Mouse (Mus musculus): ENCODE results near the gene Syde1. TPM values are rescaled to one million over a fixed set of nuclear protein-coding genes. Genes with fewer than 3 reads are reported as not detected.

Syde1 gene
- polyA plus RNA-seq, 1 experiment from 2014 or later = 4.2 TPM

DNA sequence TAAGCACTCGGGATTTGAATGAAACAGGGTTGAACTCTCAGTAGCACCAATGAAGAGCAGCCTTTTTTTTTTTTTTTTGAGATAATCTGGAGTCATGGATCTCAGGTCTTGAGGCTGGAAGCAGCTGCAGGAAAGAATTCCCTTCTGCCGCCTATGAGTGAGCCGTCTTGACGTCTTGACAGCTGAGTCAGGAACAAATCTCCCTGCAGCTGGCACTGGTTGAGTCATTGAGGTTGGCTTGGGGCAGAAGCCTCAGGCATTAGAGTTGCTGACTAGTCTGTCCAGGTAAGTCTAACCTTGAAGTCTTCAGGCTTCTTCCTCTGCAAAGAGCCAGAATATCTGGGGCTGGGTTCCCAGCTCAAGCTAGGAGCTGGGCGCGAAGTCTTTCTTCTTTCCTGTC is 2.4 kb upstream of the Syde1 start:
- Histone ChIP-seq H3K4me2 (replicated peaks) (no peak overlapping the region), H3K36me3 (replicated peaks; ENCODE audit: control insufficient read depth, insufficient read depth) (no peaks in the 10 kb centered on the region; the same call in 1 of the 2 replicates), H3K9me3 (ENCODE audit: control insufficient read depth, low read length) (no peaks in the 10 kb centered on the region), H3K27me3 (ENCODE audit: control insufficient read depth, insufficient read depth, low read length) (0 out of 2 replicates have a peak, but pooled peaks cover 3% of the 10 kb centered on the region), H3K9ac (no peak overlapping the region), H3K27ac (no peak overlapping the region), H3K4me1 (replicated peaks; ENCODE audit: control insufficient read depth, insufficient read depth, low read length) (no peaks in the 10 kb centered on the region), H3K4me3 (replicated peaks; ENCODE audit: low read length) (no peak overlapping the region)
- 85% methylated on average over 6 of the region's 6 CpGs for WGBS
- DNase-seq (ENCODE audit: low spot score) (no peak), ATAC-seq (ENCODE audit: low FRiP score) (no peak)

DNA sequence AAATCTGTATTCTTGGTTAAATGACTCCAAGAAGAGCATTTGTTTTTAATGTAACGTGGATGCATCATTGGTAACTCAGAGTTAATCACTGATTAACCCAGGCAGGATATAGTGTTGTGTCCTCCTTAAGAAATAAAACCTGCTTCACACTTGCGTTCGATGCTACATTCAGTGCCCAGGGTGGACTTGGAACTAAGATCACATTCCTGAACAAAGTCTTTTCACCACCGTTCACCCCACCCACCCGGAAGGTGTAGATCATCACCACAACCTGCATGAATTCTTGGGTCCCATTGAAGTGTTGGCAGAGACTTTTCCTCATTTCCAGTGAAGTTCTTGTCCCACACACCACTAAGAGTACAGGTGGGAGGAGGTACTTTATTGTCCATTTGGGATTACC is 2.0 kb upstream of the Syde1 start:
- Histone ChIP-seq H3K9me3 (ENCODE audit: control insufficient read depth, low read length) (no peaks in the 10 kb centered on the region), H3K4me3 (replicated peaks; ENCODE audit: low read length) (no peak overlapping the region), H3K27me3 (ENCODE audit: control insufficient read depth, insufficient read depth, low read length) (0 out of 2 replicates have a peak, but pooled peaks cover 3% of the 10 kb centered on the region), H3K27ac (no peak overlapping the region), H3K9ac (no peak overlapping the region), H3K4me2 (replicated peaks) (no peak overlapping the region), H3K4me1 (replicated peaks; ENCODE audit: control insufficient read depth, insufficient read depth, low read length) (no peaks in the 10 kb centered on the region), H3K36me3 (replicated peaks; ENCODE audit: control insufficient read depth, insufficient read depth) (no peaks in the 10 kb centered on the region; the same call in 1 of the 2 replicates)
- ATAC-seq (ENCODE audit: low FRiP score) = no peak
- WGBS = 94% methylated on average over 5 of the region's 5 CpGs
- DNase-seq (ENCODE audit: low spot score) = no peak

DNA sequence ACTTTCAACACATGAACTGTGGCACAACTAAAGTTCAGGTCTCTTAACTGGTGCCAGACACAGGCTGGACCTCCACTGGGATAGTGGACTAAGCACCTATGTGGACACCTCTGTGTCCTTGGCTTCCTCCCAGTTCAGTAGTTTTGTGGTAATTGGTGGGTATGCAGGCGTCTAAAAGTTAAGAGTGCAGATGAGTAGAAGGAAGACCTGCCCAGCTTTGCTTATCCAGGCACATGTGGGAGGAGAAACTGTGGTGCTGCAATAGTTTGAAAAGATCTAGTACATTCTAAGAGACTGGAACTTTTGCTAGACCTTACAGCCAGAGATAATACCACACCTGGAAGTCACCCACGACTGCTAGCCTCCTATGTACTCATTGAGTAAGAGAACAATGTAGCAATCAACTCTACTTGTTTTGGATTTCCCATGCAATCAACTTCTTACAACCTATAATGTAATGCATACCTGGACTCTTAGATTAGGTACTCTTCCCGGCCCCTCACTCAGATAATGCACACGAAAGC is 1.2 kb upstream of the Syde1 start:
- H3K9ac ChIP-seq = no peak overlapping the region

DNA sequence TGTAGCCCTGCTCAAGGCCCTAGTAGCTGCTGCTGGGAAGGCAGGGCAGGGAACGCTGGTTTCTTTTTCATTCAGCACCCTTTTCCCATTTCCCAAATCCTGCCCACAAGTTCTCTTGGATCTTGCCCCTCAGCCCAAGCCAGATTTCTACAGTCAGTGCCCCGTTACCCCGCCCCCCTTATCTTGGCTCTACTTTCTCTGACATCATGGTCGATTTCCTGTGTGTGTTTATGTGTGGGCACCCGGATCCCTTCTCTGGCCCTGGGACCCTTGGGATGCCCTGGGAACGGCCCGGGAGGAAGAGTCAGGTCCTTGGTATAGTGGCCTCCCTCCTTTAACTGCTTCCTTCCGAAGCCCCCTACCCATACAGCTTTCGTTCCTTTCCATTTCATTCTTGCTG is 1.0 kb downstream of the Syde1 start:
- 43% methylated on average over 9 of the region's 9 CpGs for WGBS
- peaks cover 12% of the 10 kb centered on the region for H3K36me3 ChIP-seq (replicated peaks; ENCODE audit: control insufficient read depth, insufficient read depth)
- DNase-seq (ENCODE audit: low spot score) (no peak), ATAC-seq (ENCODE audit: low FRiP score) (0 out of 2 replicates have a peak, but pooled peaks have one; percentile 14)
- peak overlapping the region; percentile 58 for H3K4me2 ChIP-seq (replicated peaks)
- H3K4me3 ChIP-seq (replicated peaks; ENCODE audit: low read length) = peak overlapping the region; percentile 37
- H3K27ac ChIP-seq = no peak overlapping the region
- 0 out of 2 replicates have a peak, but pooled peaks cover 3% of the 10 kb centered on the region for H3K27me3 ChIP-seq (ENCODE audit: control insufficient read depth, insufficient read depth, low read length)
- H3K9me3 ChIP-seq (ENCODE audit: control insufficient read depth, low read length) = no peaks in the 10 kb centered on the region
- H3K4me1 ChIP-seq (replicated peaks; ENCODE audit: control insufficient read depth, insufficient read depth, low read length) = no peaks in the 10 kb centered on the region
- peak overlapping the region; percentile 57 for H3K9ac ChIP-seq

More for the DNA sequence above, 1.2 kb upstream of the Syde1 start:
- WGBS = 92% methylated on average over 4 of the region's 4 CpGs
- ATAC-seq (ENCODE audit: low FRiP score) (no peak), DNase-seq (ENCODE audit: low spot score) (no peak)
- Histone ChIP-seq H3K36me3 (replicated peaks; ENCODE audit: control insufficient read depth, insufficient read depth) (no peaks in the 10 kb centered on the region; the same call in 1 of the 2 replicates), H3K4me1 (replicated peaks; ENCODE audit: control insufficient read depth, insufficient read depth, low read length) (no peaks in the 10 kb centered on the region), H3K27ac (no peak overlapping the region), H3K4me2 (replicated peaks) (no peak overlapping the region), H3K4me3 (replicated peaks; ENCODE audit: low read length) (no peak overlapping the region), H3K9me3 (ENCODE audit: control insufficient read depth, low read length) (no peaks in the 10 kb centered on the region), H3K27me3 (ENCODE audit: control insufficient read depth, insufficient read depth, low read length) (0 out of 2 replicates have a peak, but pooled peaks cover 3% of the 10 kb centered on the region)

DNA sequence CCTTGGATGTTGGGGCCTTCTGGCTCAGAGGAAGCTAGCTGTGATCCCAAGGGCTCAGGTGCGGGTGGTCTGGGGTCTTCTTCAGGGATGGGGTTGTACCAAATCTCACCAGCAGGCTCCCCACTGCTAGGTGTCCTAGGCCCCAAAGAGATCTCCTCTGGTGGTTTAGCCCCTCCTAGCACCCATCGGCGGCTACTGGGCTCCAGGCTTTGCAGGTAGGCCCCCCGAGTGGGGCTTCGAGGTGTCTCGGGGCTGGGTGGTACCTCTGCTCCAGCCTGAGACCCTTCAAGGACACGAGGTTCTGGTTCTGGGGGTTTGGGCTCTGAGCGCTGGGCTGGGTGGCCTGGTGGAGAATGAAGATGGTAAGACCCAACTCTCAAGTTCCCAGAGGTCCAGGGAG is 1.9 kb downstream of the Syde1 start:
- Histone ChIP-seq H3K4me1 (replicated peaks; ENCODE audit: control insufficient read depth, insufficient read depth, low read length) (no peaks in the 10 kb centered on the region), H3K9ac (no peak overlapping the region), H3K36me3 (replicated peaks; ENCODE audit: control insufficient read depth, insufficient read depth) (peaks cover 12% of the 10 kb centered on the region), H3K4me2 (replicated peaks) (no peak overlapping the region), H3K27ac (no peak overlapping the region), H3K9me3 (ENCODE audit: control insufficient read depth, low read length) (no peaks in the 10 kb centered on the region), H3K4me3 (replicated peaks; ENCODE audit: low read length) (no peak overlapping the region), H3K27me3 (ENCODE audit: control insufficient read depth, insufficient read depth, low read length) (0 out of 2 replicates have a peak, but pooled peaks cover 3% of the 10 kb centered on the region)
- ATAC-seq (ENCODE audit: low FRiP score) (no peak), DNase-seq (ENCODE audit: low spot score) (no peak)
- WGBS = 96% methylated on average over 8 of the region's 8 CpGs

DNA sequence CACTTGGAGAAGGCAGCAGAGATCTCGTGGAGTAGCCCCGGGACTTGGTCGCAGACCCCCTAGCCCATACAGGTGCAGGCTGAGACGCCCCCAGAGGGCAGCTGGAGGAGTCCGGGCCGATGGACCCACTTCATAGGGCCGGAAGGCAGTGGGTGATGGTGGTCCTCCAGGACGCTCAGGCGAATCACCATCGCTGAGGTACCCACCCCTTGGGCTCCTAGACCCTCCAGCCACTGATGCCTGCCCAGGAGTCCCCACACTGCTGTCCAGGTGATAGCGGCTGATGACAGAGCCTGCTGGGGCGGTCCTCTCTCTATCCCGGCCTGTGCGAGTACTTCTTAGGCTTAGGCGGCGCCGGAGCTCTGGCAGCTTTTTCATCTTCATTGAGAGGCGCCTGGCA is 2.5 kb downstream of the Syde1 start:
- Histone ChIP-seq H3K27me3 (ENCODE audit: control insufficient read depth, insufficient read depth, low read length) (0 out of 2 replicates have a peak, but pooled peaks cover 3% of the 10 kb centered on the region), H3K27ac (no peak overlapping the region), H3K4me2 (replicated peaks) (no peak overlapping the region), H3K9ac (no peak overlapping the region), H3K36me3 (replicated peaks; ENCODE audit: control insufficient read depth, insufficient read depth) (peaks cover 18% of the 10 kb centered on the region), H3K4me1 (replicated peaks; ENCODE audit: control insufficient read depth, insufficient read depth, low read length) (no peaks in the 10 kb centered on the region), H3K4me3 (replicated peaks; ENCODE audit: low read length) (no peak overlapping the region), H3K9me3 (ENCODE audit: control insufficient read depth, low read length) (no peaks in the 10 kb centered on the region)
- 98% methylated on average over 18 of the region's 18 CpGs for WGBS
- DNase-seq (ENCODE audit: low spot score) = no peak
- no peak for ATAC-seq (ENCODE audit: low FRiP score)

DNA sequence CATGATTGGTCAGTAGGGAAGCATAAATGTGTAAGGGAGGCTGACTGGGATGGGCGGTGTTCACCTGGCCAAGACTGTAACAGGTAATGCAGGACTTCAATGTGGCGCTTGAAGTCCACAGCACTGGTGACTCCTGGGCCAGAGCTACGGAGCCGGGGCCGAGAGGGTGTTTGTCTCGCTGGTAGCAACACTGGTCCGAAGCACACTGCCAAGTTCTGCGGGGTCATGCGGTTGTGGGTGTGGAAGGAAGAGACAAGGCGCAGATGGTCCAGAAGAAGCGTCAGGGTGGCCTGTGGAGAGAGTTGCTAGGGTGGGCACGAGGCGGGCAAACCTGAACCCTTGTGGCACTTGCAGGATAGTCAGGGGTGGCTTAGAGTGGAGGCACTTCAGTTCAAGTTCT is 5.7 kb downstream of the Syde1 start:
- no peak for DNase-seq (ENCODE audit: low spot score)

DNA sequence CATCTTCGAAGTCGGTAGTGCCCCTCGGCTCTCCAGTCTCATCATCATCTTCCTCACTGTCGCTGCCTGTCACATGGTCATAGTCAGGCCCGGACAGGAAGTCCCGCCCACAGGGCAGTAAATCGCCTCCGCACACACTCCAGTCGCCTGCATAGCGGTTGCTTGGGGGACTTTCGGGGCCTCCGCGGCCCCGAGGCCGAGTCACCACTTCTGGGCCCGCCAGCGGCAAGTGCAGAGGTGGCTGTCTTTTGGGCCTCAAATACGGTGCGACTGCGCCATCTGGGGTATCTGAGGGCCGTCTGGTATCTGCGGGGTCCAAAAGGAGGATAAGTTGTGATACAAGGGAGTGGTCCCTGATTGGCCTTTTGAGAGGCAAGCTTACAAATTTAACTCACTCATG is 6.2 kb downstream of the Syde1 start:
- no peaks in the 10 kb centered on the region for H3K9me3 ChIP-seq (ENCODE audit: control insufficient read depth, low read length)
- DNase-seq (ENCODE audit: low spot score) (no peak), ATAC-seq (ENCODE audit: low FRiP score) (no peak)
- WGBS = 90% methylated on average over 22 of the region's 22 CpGs
- no peaks in the 10 kb centered on the region for H3K4me1 ChIP-seq (replicated peaks; ENCODE audit: control insufficient read depth, insufficient read depth, low read length)
- peaks cover 50% of the 10 kb centered on the region for H3K36me3 ChIP-seq (replicated peaks; ENCODE audit: control insufficient read depth, insufficient read depth)
- H3K27me3 ChIP-seq (ENCODE audit: control insufficient read depth, insufficient read depth, low read length) = no peaks in the 10 kb centered on the region
- no peak overlapping the region for H3K4me3 ChIP-seq (replicated peaks; ENCODE audit: low read length)
- H3K27ac ChIP-seq = no peak overlapping the region
- H3K4me2 ChIP-seq (replicated peaks) = no peak overlapping the region
- H3K9ac ChIP-seq = no peak overlapping the region

More for the DNA sequence above, 5.7 kb downstream of the Syde1 start:
- Histone ChIP-seq H3K9me3 (ENCODE audit: control insufficient read depth, low read length) (no peaks in the 10 kb centered on the region), H3K4me1 (replicated peaks; ENCODE audit: control insufficient read depth, insufficient read depth, low read length) (no peaks in the 10 kb centered on the region), H3K9ac (no peak overlapping the region), H3K27ac (no peak overlapping the region), H3K4me2 (replicated peaks) (no peak overlapping the region), H3K36me3 (replicated peaks; ENCODE audit: control insufficient read depth, insufficient read depth) (peaks cover 46% of the 10 kb centered on the region), H3K4me3 (replicated peaks; ENCODE audit: low read length) (no peak overlapping the region), H3K27me3 (ENCODE audit: control insufficient read depth, insufficient read depth, low read length) (no peaks in the 10 kb centered on the region)
- no peak for ATAC-seq (ENCODE audit: low FRiP score)
- WGBS = 95% methylated on average over 13 of the region's 13 CpGs

DNA sequence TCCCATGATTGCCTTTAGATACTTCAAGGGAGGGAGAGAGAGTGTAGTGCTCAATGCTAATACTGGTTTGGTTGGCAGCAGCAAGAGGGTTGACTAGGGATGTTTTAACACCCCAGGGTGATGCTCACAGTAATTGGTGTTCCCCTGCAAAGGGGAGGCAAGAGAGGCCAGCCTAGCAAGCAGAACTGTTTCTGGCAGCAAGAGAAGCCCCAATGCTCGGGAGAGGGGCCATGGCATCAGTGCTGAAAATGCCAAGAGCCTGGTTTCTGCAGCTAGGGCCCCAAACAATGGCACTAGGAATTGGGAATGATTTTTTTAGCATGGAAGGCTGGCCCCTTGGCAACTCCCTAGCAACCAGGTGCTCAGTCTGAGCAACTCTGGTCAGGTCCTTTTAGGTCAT is 6.8 kb downstream of the Syde1 start:
- H3K9ac ChIP-seq = no peak overlapping the region
- ATAC-seq (ENCODE audit: low FRiP score) (no peak), DNase-seq (ENCODE audit: low spot score) (no peak)
- no peaks in the 10 kb centered on the region for H3K27me3 ChIP-seq (ENCODE audit: control insufficient read depth, insufficient read depth, low read length)
- no peaks in the 10 kb centered on the region for H3K4me1 ChIP-seq (replicated peaks; ENCODE audit: control insufficient read depth, insufficient read depth, low read length)
- no peak overlapping the region for H3K4me2 ChIP-seq (replicated peaks)
- peaks cover 56% of the 10 kb centered on the region for H3K36me3 ChIP-seq (replicated peaks; ENCODE audit: control insufficient read depth, insufficient read depth)
- 72% methylated on average over 1 of the region's 1 CpGs for WGBS
- H3K4me3 ChIP-seq (replicated peaks; ENCODE audit: low read length) = no peak overlapping the region
- H3K9me3 ChIP-seq (ENCODE audit: control insufficient read depth, low read length) = no peaks in the 10 kb centered on the region
- no peak overlapping the region for H3K27ac ChIP-seq

DNA sequence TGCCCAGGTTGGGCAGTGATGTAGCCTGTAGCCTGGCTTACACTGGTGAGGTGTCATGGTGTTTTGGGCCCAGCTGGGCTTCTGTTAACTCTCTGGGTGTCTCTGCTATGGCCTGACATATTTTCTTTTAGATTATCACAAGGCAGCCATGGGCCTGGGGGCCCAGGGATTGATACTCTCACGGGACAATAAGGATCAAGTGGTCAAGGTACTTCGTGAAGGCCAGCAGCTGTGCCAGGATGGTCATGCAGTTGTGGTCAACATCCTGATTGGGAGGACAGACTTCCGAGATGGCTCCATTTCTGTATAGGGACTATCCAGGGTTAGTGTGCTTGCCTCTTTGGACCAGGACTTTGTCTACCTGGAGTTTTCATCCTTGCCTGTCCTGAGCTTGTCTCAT is 7.8 kb downstream of the Syde1 start:
- no peaks in the 10 kb centered on the region for H3K9me3 ChIP-seq (ENCODE audit: control insufficient read depth, low read length)
- H3K36me3 ChIP-seq (replicated peaks; ENCODE audit: control insufficient read depth, insufficient read depth) = peaks cover 67% of the 10 kb centered on the region
- WGBS = 84% methylated on average over 3 of the region's 3 CpGs
- H3K4me2 ChIP-seq (replicated peaks) = no peak overlapping the region
- H3K9ac ChIP-seq = no peak overlapping the region
- DNase-seq (ENCODE audit: low spot score) (no peak), ATAC-seq (ENCODE audit: low FRiP score) (no peak)
- H3K4me3 ChIP-seq (replicated peaks; ENCODE audit: low read length) = no peak overlapping the region
- no peaks in the 10 kb centered on the region for H3K27me3 ChIP-seq (ENCODE audit: control insufficient read depth, insufficient read depth, low read length)
- no peaks in the 10 kb centered on the region for H3K4me1 ChIP-seq (replicated peaks; ENCODE audit: control insufficient read depth, insufficient read depth, low read length)
- no peak overlapping the region for H3K27ac ChIP-seq

Measured in hindbrain, embryonic 14.5 days (tissue).